Mouse (Mus musculus): Measurements from ENCODE around the gene Ddo. TPM values are rescaled to one million over a fixed set of nuclear protein-coding genes. Genes with fewer than 3 reads are reported as not detected.
A peak's percentile ranks its signal among the peaks of the same experiment; 100 is the strongest.

Ddo gene
- 10.7 and 12.1 TPM in 2 replicates for polyA plus RNA-seq (2015; fragmentation: Nextera tagmentation; extraction: Ambion mirVana)

GRCm38 (mm10) chr10:40629656-40630311 is at the start of gene Ddo:
Gene Ddo (plus strand): TSS chr10:40630011.
- Histone ChIP-seq H3K9ac (peak within 1 kb of the TSS; percentile 74), H3K4me2 (peak within 1 kb of the TSS; percentile 67), H3K4me3 (peak within 1 kb of the TSS; percentile 44), H3K27me3 (replicated peaks) (no peaks in the 10 kb centered on the region), H3K4me1 (peaks cover 21% of the 10 kb centered on the region), H3K9me3 (peaks cover 7% of the 10 kb centered on the region; the same call in 1 of the 2 replicates), H3K36me3 (no peaks in the 10 kb centered on the region), H3K27ac (replicated peaks) (peak within 1 kb of the TSS; percentile 91)
- peak; percentile 82 for ATAC-seq (ENCODE audit: extremely low read depth, insufficient number of reproducible peaks, low FRiP score, low TSS enrichment)
- WGBS: 36% methylated on average over 8 of the region's 8 CpGs

DNA sequence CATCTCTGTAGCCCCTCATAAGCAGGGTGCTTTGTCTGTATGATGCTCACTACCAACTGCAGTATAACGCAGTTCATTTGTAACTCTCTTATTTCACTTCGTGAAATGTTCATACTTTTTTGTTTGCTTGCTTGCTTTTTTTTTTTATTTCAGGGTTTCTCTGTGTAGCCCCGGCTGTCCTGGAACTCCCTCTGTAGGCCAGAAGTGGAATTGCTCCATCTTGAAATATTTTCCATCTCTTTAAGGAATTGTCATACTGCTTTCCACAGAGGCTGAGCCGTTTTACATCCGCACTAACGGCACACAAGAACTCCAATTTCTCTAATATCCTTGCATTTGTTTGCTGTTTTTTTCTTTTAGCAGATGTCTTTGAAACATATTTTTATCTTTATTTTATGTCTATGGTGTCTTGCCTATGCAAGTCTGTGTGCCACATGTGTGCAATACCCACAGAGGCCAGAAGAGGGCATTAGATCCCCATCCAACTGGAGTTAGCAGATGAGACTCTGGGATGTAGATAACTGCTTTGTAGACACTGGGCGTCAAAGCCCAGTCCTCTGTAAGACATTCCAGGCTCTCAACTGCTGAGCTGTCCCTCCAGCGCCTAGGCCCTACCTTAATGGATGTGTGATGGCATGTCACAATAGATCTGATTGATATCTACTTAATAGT is 46.1 kb upstream of the Ddo start:
- H3K9ac ChIP-seq: no peak overlapping the region
- no peaks in the 10 kb centered on the region for H3K4me1 ChIP-seq
- H3K9me3 ChIP-seq: peaks cover 7% of the 10 kb centered on the region; the same call in 1 of the 2 replicates
- no peak overlapping the region for H3K4me2 ChIP-seq
- no peak overlapping the region for H3K4me3 ChIP-seq
- 73% methylated on average over 8 of the region's 8 CpGs for WGBS
- no peak overlapping the region for H3K27ac ChIP-seq (replicated peaks)
- ATAC-seq (ENCODE audit: extremely low read depth, insufficient number of reproducible peaks, low FRiP score, low TSS enrichment): no peak
- H3K36me3 ChIP-seq: no peaks in the 10 kb centered on the region
- no peaks in the 10 kb centered on the region for H3K27me3 ChIP-seq (replicated peaks)

DNA sequence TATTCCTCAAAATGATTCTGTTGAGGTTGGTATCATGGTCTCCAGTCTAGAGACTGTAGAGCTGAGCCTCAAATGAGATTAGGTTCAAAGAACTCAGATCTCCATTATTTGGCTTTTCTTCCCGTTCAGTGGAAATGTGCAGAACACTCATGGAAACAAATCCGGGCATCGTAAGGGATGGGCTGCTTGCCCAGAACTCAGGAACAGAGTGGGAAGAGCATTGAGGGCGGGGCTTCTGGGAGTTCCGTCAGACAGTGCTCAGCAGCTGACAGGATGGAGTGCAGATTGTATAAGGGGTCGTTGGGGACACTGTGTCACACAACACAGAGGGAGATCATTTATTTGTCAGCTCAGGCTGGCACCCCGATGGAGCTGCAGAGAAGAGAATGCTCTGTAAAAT is 37.6 kb upstream of the Ddo start:
- no peaks in the 10 kb centered on the region for H3K4me1 ChIP-seq
- no peak overlapping the region for H3K4me2 ChIP-seq
- no peaks in the 10 kb centered on the region for H3K27me3 ChIP-seq (replicated peaks)
- ATAC-seq (ENCODE audit: extremely low read depth, insufficient number of reproducible peaks, low FRiP score, low TSS enrichment): no peak
- H3K9me3 ChIP-seq: no peaks in the 10 kb centered on the region
- H3K9ac ChIP-seq: no peak overlapping the region
- no peak overlapping the region for H3K4me3 ChIP-seq
- H3K36me3 ChIP-seq: no peaks in the 10 kb centered on the region
- H3K27ac ChIP-seq (replicated peaks): no peak overlapping the region
- 61% methylated on average over 7 of the region's 7 CpGs for WGBS

GRCm38 (mm10) chr10:40597177-40597576 is 32.6 kb upstream of the Ddo start:
- H3K4me1 ChIP-seq: no peaks in the 10 kb centered on the region
- H3K27ac ChIP-seq (replicated peaks): no peak overlapping the region
- no peak overlapping the region for H3K4me3 ChIP-seq
- H3K4me2 ChIP-seq: no peak overlapping the region
- 78% methylated on average over 3 of the region's 3 CpGs for WGBS
- ATAC-seq (ENCODE audit: extremely low read depth, insufficient number of reproducible peaks, low FRiP score, low TSS enrichment): no peak
- no peak overlapping the region for H3K9ac ChIP-seq
- no peaks in the 10 kb centered on the region for H3K9me3 ChIP-seq
- no peaks in the 10 kb centered on the region for H3K27me3 ChIP-seq (replicated peaks)
- H3K36me3 ChIP-seq: no peaks in the 10 kb centered on the region

- ATAC-seq (ENCODE audit: extremely low read depth, insufficient number of reproducible peaks, low FRiP score, low TSS enrichment): no peak
- Histone ChIP-seq H3K27ac (replicated peaks) (no peak overlapping the region), H3K4me3 (no peak overlapping the region), H3K9ac (no peak overlapping the region), H3K9me3 (peaks cover 14% of the 10 kb centered on the region; the same call in 1 of the 2 replicates), H3K4me1 (no peaks in the 10 kb centered on the region), H3K36me3 (no peaks in the 10 kb centered on the region), H3K4me2 (no peak overlapping the region), H3K27me3 (replicated peaks) (no peaks in the 10 kb centered on the region)
- 63% methylated on average over 6 of the region's 6 CpGs for whole genome bisulfite sequencing
Measured at GRCm38 (mm10) chr10:40604706-40605394, 25.0 kb upstream of the Ddo start.

DNA sequence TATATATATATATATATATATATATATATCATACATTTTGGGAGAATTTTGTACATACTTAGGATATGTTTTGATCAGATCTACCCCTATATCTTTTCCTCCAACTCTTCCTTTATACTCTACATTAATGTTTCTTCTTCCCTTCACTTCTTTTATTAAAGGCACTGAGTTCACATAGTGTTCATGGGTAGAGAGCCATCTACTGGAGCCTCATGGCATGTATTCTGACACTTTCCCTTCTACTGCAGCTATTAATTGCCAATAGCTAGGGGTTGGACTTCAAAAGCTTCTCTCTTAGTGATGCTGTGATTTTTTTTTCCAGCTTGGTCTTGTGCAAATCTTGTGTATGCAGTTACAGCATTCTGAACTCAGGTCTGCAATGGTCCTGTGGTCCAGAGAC is 11.8 kb upstream of the Ddo start:
- H3K4me3 ChIP-seq: no peak overlapping the region
- no peaks in the 10 kb centered on the region for H3K9me3 ChIP-seq
- no peak overlapping the region for H3K4me2 ChIP-seq
- no peak overlapping the region for H3K9ac ChIP-seq
- H3K27me3 ChIP-seq (replicated peaks): no peaks in the 10 kb centered on the region
- no peak overlapping the region for H3K27ac ChIP-seq (replicated peaks)
- H3K36me3 ChIP-seq: no peaks in the 10 kb centered on the region
- no peaks in the 10 kb centered on the region for H3K4me1 ChIP-seq
- no peak for ATAC-seq (ENCODE audit: extremely low read depth, insufficient number of reproducible peaks, low FRiP score, low TSS enrichment)

- no peak overlapping the region for H3K4me2 ChIP-seq
- H3K4me3 ChIP-seq: no peak overlapping the region
- no peak for ATAC-seq (ENCODE audit: extremely low read depth, insufficient number of reproducible peaks, low FRiP score, low TSS enrichment)
- H3K9ac ChIP-seq: no peak overlapping the region
- no peak overlapping the region for H3K27ac ChIP-seq (replicated peaks)
- H3K4me1 ChIP-seq: no peaks in the 10 kb centered on the region
- 82% methylated on average over 1 of the region's 1 CpGs for WGBS
- H3K9me3 ChIP-seq: no peaks in the 10 kb centered on the region
- H3K27me3 ChIP-seq (replicated peaks): no peaks in the 10 kb centered on the region
- no peaks in the 10 kb centered on the region for H3K36me3 ChIP-seq
Measured at GRCm38 (mm10) chr10:40619760-40620159, 10.1 kb upstream of the Ddo start.

DNA sequence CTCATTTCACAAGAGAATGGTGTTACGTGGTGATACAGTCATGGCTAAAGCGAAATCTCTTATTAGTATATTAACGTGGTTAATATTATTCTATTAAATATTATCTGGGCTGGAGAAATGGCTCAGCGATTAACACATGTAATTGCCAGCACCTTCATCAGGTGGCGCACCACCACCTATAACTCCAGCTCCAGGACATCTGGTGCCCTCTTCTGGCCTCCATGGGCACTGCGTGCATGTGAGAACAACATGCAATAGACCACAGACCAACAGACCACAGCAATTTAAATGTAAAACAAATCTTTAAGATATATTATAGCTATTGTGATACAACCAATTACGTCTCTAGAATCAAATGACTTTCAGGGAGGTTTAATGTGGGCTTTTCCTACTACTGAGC is 671 bp upstream of the Ddo start:
- peaks cover 19% of the 10 kb centered on the region for H3K4me1 ChIP-seq
- peaks cover 7% of the 10 kb centered on the region; the same call in 1 of the 2 replicates for H3K9me3 ChIP-seq
- no peaks in the 10 kb centered on the region for H3K27me3 ChIP-seq (replicated peaks)
- H3K9ac ChIP-seq: no peak overlapping the region
- H3K4me2 ChIP-seq: peak overlapping the region; percentile 67; the same call in 1 of the 2 replicates
- H3K4me3 ChIP-seq: no peak overlapping the region
- 73% methylated on average over 7 of the region's 7 CpGs for WGBS
- no peak for ATAC-seq (ENCODE audit: extremely low read depth, insufficient number of reproducible peaks, low FRiP score, low TSS enrichment)
- no peaks in the 10 kb centered on the region for H3K36me3 ChIP-seq
- H3K27ac ChIP-seq (replicated peaks): peak overlapping the region; percentile 91

DNA sequence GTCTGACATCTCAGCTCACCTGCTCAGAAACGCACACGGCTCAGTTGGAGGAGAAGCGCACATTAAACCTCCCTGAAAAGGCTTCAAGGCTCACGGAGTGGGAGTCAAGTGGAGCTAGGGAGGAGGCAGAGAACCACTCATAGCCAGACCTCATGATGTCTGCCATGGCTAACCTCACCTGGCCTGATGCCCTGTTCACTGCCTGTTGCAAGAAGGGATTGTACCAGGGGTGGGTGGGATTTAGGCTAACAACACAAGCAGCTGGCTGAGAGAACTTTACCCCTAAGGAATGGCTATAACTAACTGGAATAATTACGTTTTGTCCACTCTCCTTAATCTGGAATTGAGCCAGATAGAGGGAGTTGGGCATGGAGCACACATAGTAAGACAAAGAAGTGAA is 646 bp downstream of the Ddo start:
- Histone ChIP-seq H3K9ac (peak overlapping the region; percentile 74), H3K27ac (replicated peaks) (peak overlapping the region; percentile 91), H3K27me3 (replicated peaks) (no peaks in the 10 kb centered on the region), H3K9me3 (peaks cover 7% of the 10 kb centered on the region; the same call in 1 of the 2 replicates), H3K4me1 (peaks cover 26% of the 10 kb centered on the region), H3K4me3 (peak overlapping the region; percentile 44), H3K36me3 (no peaks in the 10 kb centered on the region), H3K4me2 (peak overlapping the region; percentile 67)
- 55% methylated on average over 5 of the region's 5 CpGs for WGBS
- no peak for ATAC-seq (ENCODE audit: extremely low read depth, insufficient number of reproducible peaks, low FRiP score, low TSS enrichment)

- peaks cover 7% of the 10 kb centered on the region; the same call in 1 of the 2 replicates for H3K9me3 ChIP-seq
- H3K4me1 ChIP-seq: peaks cover 28% of the 10 kb centered on the region
- no peaks in the 10 kb centered on the region for H3K27me3 ChIP-seq (replicated peaks)
- H3K36me3 ChIP-seq: no peaks in the 10 kb centered on the region
- H3K27ac ChIP-seq (replicated peaks): peak overlapping the region; percentile 91
- peak overlapping the region; percentile 67 for H3K4me2 ChIP-seq
- WGBS: 73% methylated on average over 9 of the region's 9 CpGs
- peak overlapping the region; percentile 44 for H3K4me3 ChIP-seq
- H3K9ac ChIP-seq: peak overlapping the region; percentile 74
- no peak for ATAC-seq (ENCODE audit: extremely low read depth, insufficient number of reproducible peaks, low FRiP score, low TSS enrichment)
Measured at GRCm38 (mm10) chr10:40630961-40631360, 1.1 kb downstream of the Ddo start.

GRCm38 (mm10) chr10:40632087-40632486 is 2.3 kb downstream of the Ddo start:
- Histone ChIP-seq H3K27me3 (replicated peaks) (no peaks in the 10 kb centered on the region), H3K4me2 (no peak overlapping the region), H3K9ac (no peak overlapping the region), H3K9me3 (peaks cover 7% of the 10 kb centered on the region; the same call in 1 of the 2 replicates), H3K4me3 (no peak overlapping the region), H3K36me3 (no peaks in the 10 kb centered on the region), H3K4me1 (peaks cover 36% of the 10 kb centered on the region), H3K27ac (replicated peaks) (no peak overlapping the region)
- 82% methylated on average over 3 of the region's 3 CpGs for WGBS
- ATAC-seq (ENCODE audit: extremely low read depth, insufficient number of reproducible peaks, low FRiP score, low TSS enrichment): no peak

All from heart, embryonic 13.5 days (tissue).